ENCODE assay signal across 7 mouse cellular contexts in the genomic region with DNA sequence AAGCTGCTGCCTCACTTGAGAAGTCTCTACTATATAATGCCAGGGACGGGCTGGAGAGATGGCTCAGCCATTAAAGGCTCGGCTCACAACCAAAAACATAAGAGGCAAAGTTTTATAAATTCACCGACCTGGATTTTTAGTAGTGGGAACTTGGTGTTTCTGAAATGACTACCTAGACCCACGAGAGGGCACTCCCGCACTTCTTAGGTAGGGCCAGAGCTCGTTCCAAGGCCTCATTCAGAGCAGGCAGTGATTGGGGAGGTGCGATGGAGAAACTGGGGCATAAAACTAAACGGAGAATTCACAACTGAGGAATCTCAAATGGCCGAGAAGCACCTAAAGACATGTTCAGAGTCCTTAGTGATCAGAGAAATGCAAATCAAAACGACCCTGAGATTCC.
DNase-seq lines count a peak whose midpoint lies in the region; TF ChIP-seq lines count a peak whose summit lies in the region.

No protein-coding gene starts in this region.

- H3K4me3 ChIP-seq in E14TG2a.4 (replicated peaks; ENCODE audit: low read length), result no peak overlapping the region

- peak; percentile 25; the same call in 1 of the 2 replicates for TF ChIP-seq CTCF in E14TG2a.4 (conservative IDR thresholded peaks at IDR 0.05; ENCODE audit: low read length)

- no peaks in the 10 kb centered on the region for H3K27me3 ChIP-seq in E14TG2a.4 (ENCODE audit: insufficient read depth, low read length)

- no peaks in the 10 kb centered on the region for H3K9me3 ChIP-seq in E14TG2a.4 (ENCODE audit: low read length)

- DNase-seq in 416B (ENCODE audit: low read depth), result peak; percentile 53
- peak; percentile 1 for DNase-seq in cerebellum, adult 9-10 months
- peak; percentile 29 to 56 for DNase-seq in frontal cortex, postnatal 10 days (ENCODE audit: low spot score in 2 of 2)
- DNase-seq in layer of hippocampus, postnatal 36 days, result peak; percentile 21 to 27
- DNase-seq in neural tube, embryonic 10.5 days (ENCODE audit: extremely low spot score, low spot score), result peak; percentile 39
- DNase-seq in spleen, adult 18-20 months, result no peak

- no peaks in the 10 kb centered on the region for H3K4me1 ChIP-seq in E14TG2a.4 (replicated peaks; ENCODE audit: low read depth, low read length)

- no peaks in the 10 kb centered on the region for H3K36me3 ChIP-seq in E14TG2a.4 (ENCODE audit: insufficient read depth, low read length)

Comparison
In these comparisons a context has a peak if more than half of its experiments do, and no peak if none do; other contexts are left out.
1. DNase-seq: peak in 416B (single experiment), cerebellum, adult 9-10 months (single experiment), frontal cortex, postnatal 10 days (2 of 2), layer of hippocampus, postnatal 36 days (2 of 2) and neural tube, embryonic 10.5 days (single experiment); none in spleen, adult 18-20 months (0 of 2).